Mouse (Mus musculus) B cell, adult 2 months (primary cell): ENCODE data around the gene B3galt1.

Experiments
- DNase-seq, 2 experiments: peaks; one replicate each; pipeline ENCODE4 v3.0.0; 2022

B3galt1 gene

GRCm38 (mm10) chr2:68079426-68080360, 514.0 kb downstream of the B3galt1 start:
- no peak for DNase-seq

- no peak for DNase-seq
These were observed 515.2 kb downstream of the B3galt1 start for GRCm38 (mm10) chr2:68080872-68081280.

DNA sequence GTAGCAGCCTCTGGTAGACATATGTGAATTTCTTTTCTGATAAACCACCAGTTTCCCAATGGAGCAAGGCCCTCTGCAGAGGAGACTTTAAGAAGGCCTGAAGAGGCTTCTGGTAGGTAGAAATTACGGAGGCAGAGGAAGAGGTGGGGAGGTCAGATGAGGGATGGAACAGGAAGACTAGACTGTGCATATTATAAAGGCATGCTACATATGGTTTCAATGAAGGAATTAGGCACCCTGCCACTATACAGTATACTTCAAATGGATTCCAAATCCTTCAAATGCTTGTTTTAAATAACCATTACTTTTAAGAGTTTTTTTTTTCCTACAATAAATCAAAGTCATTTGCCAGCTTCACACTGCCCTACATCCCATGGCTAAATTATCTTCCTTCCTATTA, 518.8 kb downstream of the B3galt1 start:
- DNase-seq: no peak

- DNase-seq: no peak
These were observed 520.4 kb downstream of the B3galt1 start for GRCm38 (mm10) chr2:68086101-68086500.

- DNase-seq: no peak
These were observed 525.9 kb downstream of the B3galt1 start for GRCm38 (mm10) chr2:68091559-68091958.

DNA sequence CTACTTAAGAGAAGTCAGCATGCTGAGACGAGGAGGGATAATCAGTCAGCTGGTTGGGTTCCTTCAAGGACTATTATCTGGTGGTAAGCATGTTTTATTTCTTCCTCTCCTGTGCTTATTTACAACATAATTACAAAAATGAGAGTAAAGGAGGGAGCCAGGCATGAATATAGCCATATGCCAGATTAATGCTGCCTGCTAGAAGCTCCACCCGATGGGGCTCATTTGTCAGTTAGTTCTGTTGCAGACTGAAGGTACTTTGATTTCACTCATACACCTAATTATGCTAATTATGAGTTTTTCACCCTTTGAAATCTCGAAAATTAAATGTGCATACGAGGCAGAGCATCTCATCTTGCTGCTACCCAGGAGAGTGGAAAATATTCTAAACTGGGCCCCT, 539.0 kb downstream of the B3galt1 start:
- no peak for DNase-seq

DNA sequence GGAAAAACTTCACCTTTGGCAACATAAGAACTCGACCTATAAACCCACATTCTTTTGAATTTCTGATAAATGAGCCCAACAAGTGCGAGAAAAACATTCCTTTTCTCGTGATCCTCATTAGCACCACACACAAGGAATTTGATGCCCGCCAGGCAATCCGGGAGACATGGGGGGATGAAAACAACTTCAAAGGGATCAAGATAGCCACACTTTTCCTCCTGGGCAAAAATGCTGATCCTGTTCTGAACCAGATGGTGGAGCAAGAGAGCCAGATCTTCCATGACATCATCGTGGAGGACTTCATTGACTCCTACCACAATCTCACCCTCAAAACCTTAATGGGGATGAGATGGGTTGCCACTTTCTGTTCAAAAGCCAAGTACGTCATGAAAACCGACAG, 552.4 kb downstream of the B3galt1 start:
- DNase-seq: no peak

- DNase-seq: no peak
These were observed 559.1 kb downstream of the B3galt1 start for GRCm38 (mm10) chr2:68124751-68125150.

DNA sequence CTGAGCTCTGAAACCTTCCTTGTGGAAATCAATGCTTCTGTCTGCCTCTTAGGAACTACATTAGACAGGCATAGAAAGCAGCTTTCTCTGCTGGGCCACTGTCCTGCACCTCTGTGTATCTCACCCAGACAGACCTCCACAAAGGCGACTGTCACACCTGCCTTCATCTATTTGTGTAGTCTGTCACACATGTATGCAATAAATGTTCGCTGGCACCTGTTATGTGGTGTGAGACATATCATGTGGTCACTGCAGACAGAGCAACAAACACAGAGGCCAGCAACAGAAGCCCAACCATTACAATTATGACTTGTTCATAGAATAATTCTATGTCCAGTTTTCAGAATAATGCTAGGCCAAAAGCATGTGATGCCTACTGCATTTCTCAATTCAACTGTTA, 575.4 kb downstream of the B3galt1 start:
- no peak for DNase-seq

GRCm38 (mm10) chr2:68143292-68143691, 577.6 kb downstream of the B3galt1 start:
- no peak for DNase-seq

GRCm38 (mm10) chr2:68159751-68160150, 594.1 kb downstream of the B3galt1 start:
- no peak for DNase-seq

- DNase-seq: no peak
These were observed 594.9 kb downstream of the B3galt1 start for GRCm38 (mm10) chr2:68160566-68160965.

- no peak for DNase-seq
These were observed 596.3 kb downstream of the B3galt1 start for GRCm38 (mm10) chr2:68162012-68162411.

GRCm38 (mm10) chr2:68171306-68171705, 605.6 kb downstream of the B3galt1 start:
- no peak for DNase-seq
